Mouse (Mus musculus): ENCODE measurements around the gene Muc4.

DNA sequence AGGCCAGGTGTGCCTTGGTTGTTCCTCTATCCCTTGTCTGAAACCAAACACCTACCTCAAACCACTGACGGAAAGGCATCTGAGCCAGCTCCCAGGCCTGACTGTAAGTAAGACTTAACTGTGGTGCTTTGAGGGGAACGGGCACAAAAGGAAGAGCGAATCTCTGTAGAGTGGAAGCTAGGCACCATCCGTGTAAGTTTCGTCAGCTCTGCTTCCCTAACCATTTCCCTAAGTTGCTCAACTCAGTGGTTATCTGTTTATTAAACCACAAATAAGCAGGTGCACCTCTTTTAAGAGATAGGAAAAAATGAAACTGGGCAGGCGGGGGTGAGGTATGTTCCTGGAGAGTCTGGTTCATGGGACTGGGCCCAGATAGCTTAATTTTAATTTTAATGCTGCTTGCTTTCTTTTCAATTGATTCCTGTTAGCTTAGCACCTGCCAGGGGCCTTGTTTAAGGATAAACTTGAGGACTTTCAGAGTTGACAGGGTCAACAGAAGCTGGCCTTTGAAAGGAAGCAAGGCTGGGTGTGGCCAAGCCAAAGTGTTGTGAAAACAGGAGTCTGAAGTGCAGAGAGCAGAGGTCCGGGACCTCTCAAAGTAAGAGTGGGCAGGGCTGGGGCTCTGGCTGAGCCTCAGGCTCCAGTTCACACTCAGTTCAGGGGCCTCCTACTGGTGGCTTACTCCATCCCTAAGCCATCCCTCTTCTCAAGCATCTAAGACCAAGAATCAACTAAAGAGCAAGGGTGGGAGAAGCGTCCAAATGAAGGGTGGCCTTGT lies 71.9 kb downstream of the Muc4 start:
- TF ChIP-seq CTCF (IDR thresholded peaks at IDR 0.05; ENCODE audit: low read depth, low read length): no peak
- no peak for TF ChIP-seq TAL1 (conservative IDR thresholded peaks at IDR 0.05; ENCODE audit: low read depth, low read length)
- no peak for TF ChIP-seq GATA1 (IDR thresholded peaks at IDR 0.05; ENCODE audit: borderline replicate concordance, low read length)

Measured in G1E (cell line).